Mouse (Mus musculus) adrenal gland, postnatal 25 days (tissue): ENCODE results near the gene Osbpl8. TPM values are rescaled to one million over a fixed set of nuclear protein-coding genes. Genes with fewer than 3 reads are reported as not detected.
A peak's percentile ranks its signal among the peaks of the same experiment; 100 is the strongest.

Source experiments
- DNase-seq: peaks from one replicate; pipeline ENCODE4 v3.0.0; 2021; ENCODE audit warnings: mixed read lengths
- total RNA-seq: library from RNA; stranded (reverse); gene quantifications from 2 replicates; pipeline ENCODE4 v1.2.3, GENCODE M21; 2021

Osbpl8 gene
- total RNA-seq, 1 experiment from 2014 or later = 30.1 TPM

DNA sequence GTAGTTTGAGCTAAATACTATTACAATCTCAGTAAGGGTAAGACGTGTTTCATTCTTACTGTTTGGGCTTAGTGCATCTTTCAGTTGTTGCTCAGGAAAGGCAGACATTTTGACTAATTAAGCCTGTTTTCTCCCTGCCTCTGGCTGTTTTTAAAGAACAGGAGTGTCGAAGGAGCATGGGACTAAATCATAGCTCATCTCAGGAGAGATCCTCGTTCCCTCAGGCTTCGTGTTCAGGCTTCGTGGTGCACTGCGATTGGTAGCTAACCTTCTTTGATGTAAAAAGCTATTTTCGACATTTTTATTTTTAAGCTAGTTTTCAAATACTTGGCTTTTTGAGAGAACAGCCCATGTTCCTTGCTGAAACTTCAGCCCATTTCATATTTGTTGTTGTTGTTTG is 78.1 kb downstream of the Osbpl8 start:
- DNase-seq = no peak

DNA sequence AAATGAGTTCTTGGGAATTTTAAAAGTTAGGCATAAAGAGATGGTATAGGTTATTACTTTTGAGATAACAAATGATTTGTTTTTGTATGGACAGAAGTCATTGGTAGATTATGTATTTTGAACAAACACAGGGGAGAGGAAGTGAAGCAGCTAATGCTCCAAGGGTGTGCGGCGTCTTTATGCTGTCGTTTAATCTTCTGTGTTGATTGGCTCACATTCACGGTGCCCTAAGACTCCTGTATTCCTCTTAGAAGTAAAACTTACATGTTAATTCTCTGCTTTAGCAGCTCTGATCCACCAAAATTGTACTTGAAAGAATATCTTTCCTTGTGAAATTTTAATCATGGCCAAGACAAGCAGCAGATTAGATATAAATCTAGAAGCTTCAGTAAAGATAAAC is 83.1 kb downstream of the Osbpl8 start:
- no peak for DNase-seq

DNA sequence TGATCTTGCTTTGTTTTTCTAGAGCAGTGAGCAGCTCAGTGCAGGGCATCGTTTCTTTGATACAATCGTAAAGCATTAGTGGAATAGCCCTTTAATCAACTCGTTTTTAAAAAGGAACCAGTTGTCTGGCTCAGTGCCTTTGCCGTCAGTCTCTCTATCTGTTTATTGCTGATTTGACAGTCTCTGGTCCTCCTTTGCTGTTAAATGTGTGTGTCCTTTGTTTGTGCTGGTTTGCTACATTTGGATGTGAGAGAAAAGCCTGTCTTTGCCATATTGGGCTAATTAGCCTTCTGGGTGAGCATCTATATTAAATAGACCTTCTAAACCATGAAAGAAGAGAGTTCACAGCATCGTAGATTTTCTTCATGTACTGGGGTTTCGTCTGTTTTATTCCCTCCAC is 83.6 kb downstream of the Osbpl8 start:
- no peak for DNase-seq

DNA sequence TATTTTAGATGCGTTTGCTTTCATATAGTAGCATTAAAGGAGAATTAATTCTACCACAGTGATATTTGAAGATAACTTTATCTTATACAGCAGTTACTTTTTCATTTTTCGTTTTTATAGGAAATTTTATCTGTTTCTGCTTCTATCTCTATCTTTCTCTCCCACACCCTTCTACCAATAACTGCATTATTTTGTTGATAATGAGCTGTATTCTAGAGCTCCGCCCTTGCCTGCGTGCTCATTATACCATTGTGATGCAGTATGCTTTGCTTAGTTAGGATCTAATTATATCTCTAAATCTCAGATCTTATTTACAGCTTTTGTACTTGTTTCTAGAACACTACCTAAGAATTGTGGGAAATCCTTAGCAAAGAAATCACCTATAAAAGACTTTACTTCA is 85.6 kb downstream of the Osbpl8 start:
- no peak for DNase-seq

GRCm38 (mm10) chr10:111251666-111252065 is 87.1 kb downstream of the Osbpl8 start:
- DNase-seq = no peak

GRCm38 (mm10) chr10:111255228-111255627 is 90.7 kb downstream of the Osbpl8 start:
- no peak for DNase-seq

GRCm38 (mm10) chr10:111256156-111256555 is 91.6 kb downstream of the Osbpl8 start:
- DNase-seq = no peak

DNA sequence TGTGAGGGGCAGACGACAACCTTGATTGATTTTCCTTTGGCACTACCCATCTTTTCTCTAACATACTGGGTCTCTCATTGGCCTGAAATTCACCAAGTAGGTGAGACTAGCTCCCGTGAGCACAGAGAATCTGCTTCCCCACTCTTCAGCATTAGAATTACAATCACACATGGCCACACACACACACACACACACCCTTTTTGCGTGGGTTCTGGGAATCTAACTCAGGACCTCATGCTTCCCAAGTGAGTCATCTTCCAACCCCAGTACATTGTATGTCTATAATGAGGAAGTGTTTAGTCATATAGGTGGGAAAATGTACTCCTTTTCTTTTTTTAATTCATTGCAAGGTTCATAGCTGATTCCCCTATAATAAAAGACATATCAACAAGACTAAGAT is 92.8 kb downstream of the Osbpl8 start:
- DNase-seq = no peak

DNA sequence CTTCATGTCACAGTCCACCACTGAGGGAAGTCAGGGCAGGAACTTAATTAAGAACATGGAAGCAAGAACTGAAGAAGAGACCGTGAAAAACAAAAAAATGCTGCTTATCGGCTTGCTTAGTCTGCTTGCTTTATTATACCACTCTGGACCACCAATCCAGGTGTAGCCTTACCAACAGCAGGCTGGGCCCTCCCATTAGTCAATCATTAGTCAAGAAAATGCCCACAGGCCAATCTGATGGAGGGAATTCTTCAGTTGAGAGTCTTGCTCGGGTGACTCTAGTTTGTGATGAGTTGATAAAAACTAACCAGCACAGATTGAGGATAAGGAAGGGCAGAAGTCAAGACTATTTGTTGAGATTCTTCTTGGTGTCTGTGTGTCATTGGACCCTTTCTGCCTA is 93.7 kb downstream of the Osbpl8 start:
- no peak for DNase-seq

GRCm38 (mm10) chr10:111271687-111272086 is 107.1 kb downstream of the Osbpl8 start:
- no peak for DNase-seq

- no peak for DNase-seq
Measured at GRCm38 (mm10) chr10:111272905-111273304, 108.4 kb downstream of the Osbpl8 start.

- no peak for DNase-seq
Measured at GRCm38 (mm10) chr10:111273463-111274088, 109.0 kb downstream of the Osbpl8 start.

DNA sequence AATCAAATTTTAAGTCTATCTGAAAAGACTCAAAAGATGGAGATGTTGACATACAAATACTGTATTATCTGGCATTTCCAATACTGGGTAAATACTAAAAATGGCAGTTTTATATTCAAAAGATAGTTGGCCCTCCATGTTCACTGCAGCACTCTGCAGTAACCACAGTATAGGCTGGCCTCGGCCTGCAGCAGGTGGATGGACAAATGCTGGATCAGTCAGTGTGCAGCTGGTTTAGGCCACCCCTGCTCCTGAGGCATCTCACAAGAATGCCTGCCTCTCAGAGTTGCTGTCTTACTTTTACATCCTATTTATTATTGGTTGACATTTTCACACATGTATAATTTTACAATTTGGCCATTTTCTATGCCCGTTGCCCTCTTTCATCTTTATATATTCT is 111.3 kb downstream of the Osbpl8 start:
- no peak for DNase-seq

GRCm38 (mm10) chr10:111297631-111298030 is 133.1 kb downstream of the Osbpl8 start:
- DNase-seq = no peak

- peak; percentile 97 for DNase-seq
Measured at GRCm38 (mm10) chr10:111298140-111299098, 133.9 kb downstream of the Osbpl8 start, which contains the start of gene Bbs10. TSS of gene Bbs10 (plus strand) at chr10:111298679.

DNA sequence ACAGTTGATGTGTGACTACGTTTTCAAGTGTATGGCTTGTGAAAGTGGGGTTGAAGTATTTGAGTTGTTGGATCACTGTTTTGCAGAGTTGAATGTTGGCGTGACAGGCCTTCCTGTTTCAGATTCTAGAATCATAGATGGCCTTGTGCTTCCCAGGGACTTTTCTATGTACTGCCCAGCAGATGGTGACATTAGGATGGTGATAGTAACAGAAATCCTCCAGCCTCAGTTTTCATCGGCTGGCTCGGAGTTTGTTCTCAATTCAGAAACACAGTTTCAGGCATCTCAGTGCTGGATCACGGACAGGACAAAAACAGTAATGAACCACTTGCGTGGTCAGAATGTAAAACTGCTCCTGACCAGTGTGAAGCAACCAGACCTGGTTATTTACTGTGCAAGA is 135.0 kb downstream of the Osbpl8 start:
- DNase-seq = no peak

DNA sequence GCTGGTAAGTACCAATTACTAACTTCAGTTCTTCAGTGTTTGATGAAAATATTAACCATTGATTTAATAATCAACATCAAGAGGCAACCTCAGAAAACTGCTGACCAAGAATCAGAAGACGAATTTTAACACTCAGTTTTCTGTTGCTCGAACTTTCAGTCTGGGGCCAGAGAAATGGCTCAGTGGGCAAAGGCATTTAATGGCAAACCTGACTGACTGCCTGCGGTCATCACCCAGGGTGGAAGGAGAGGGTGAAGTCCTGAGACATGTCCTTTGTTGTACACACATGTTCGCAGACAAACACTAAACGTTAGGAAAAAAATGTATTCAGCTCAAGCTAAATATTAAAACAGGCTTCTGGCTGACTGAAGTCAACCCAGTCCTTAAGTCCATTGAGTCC is 136.5 kb downstream of the Osbpl8 start:
- no peak for DNase-seq

GRCm38 (mm10) chr10:111302486-111302885 is 137.9 kb downstream of the Osbpl8 start:
- no peak for DNase-seq

- no peak for DNase-seq
Measured at GRCm38 (mm10) chr10:111308850-111309501, 144.4 kb downstream of the Osbpl8 start.

GRCm38 (mm10) chr10:111313282-111313681 is 148.7 kb downstream of the Osbpl8 start:
- no peak for DNase-seq

DNA sequence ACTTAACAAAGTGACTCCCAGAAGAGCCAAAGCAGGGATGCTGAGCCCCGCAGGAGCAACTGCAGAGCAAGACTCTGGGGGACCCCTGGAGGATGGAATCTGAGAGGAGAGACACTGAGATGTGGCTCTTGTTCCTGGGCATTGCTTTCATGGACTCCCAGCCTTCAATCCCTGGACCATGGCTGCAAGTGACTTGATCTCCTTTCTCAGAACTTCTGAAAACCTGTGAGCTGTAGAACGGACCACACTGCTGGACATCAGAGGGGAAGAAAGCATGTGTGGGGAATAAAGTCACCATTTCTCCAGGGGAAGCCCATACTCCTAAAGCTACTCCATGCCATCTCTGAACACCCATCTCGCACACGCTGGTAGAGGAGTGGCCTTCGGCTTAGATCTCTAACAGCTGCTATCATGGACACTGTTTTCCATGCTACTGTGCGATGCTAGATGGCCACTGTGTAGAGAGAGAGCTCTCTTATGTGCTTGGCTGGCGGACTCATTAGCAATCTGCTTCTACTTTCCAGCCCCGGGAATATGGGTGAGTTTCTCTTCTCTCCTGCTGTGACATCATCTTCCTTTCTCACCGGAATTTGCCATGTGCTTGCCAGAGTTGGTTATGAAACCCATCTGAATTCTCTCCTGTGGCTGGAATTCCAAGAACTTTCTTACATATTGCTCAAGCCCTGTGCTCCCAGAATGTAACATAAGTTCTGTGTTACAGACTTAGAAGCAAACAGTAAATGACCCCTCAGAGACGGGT is 150.3 kb downstream of the Osbpl8 start:
- DNase-seq = no peak

- DNase-seq = no peak
Measured at GRCm38 (mm10) chr10:111315940-111316339, 151.4 kb downstream of the Osbpl8 start.
